Mouse (Mus musculus): Measurements from ENCODE around the gene Usp39. TPM values are rescaled to one million over a fixed set of nuclear protein-coding genes. Genes with fewer than 3 reads are reported as not detected.

Gene Usp39
- polyA plus RNA-seq, 2 experiments = 39.1 to 52.2 TPM

DNA sequence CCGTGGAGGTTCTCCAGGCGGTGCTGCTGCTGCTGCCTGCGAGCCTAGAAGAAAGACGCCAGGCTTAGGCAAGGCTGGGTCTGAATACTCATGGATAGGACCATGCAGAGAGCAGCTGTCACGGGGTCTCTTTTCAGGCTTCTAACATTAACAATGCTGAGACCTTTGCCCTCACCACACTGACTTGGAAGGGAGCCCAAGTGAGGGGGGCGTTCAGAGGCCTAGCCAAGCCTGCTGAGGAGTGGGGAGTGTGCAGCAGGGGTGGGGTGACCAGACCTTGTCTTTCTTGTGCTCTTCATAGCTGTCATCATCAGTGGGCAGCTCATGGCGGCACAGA is 15.6 kb upstream of the Usp39 start:
- H3K27ac ChIP-seq (replicated peaks; ENCODE audit: low read depth, low read length) = no peak overlapping the region
- peaks cover 22% of the 10 kb centered on the region for H3K36me3 ChIP-seq (ENCODE audit: control insufficient read depth, insufficient read depth, low read length)
- DNase-seq (ENCODE audit: low spot score) = no peak
- H3K4me2 ChIP-seq (replicated peaks; ENCODE audit: low read depth, low read length, severe bottlenecking) = no peak overlapping the region
- ATAC-seq (ENCODE audit: low FRiP score, low read depth) = no peak
- H3K4me1 ChIP-seq (ENCODE audit: control insufficient read depth, insufficient read depth, low read length) = peaks cover 11% of the 10 kb centered on the region
- no peak overlapping the region for H3K9ac ChIP-seq (ENCODE audit: low read depth, low read length, severe bottlenecking)
- 84% methylated on average over 7 of the region's 7 CpGs for WGBS
- H3K9me3 ChIP-seq (ENCODE audit: control insufficient read depth, low read length) = no peaks in the 10 kb centered on the region
- no peak for TF ChIP-seq POLR2A (IDR thresholded peaks at IDR 0.05; ENCODE audit: borderline replicate concordance, extremely low read depth, insufficient read depth, insufficient read length)
- H3K4me3 ChIP-seq (replicated peaks; ENCODE audit: low read length) = no peak overlapping the region
- no peaks in the 10 kb centered on the region for H3K27me3 ChIP-seq (ENCODE audit: control insufficient read depth, insufficient read depth, low read length)

DNA sequence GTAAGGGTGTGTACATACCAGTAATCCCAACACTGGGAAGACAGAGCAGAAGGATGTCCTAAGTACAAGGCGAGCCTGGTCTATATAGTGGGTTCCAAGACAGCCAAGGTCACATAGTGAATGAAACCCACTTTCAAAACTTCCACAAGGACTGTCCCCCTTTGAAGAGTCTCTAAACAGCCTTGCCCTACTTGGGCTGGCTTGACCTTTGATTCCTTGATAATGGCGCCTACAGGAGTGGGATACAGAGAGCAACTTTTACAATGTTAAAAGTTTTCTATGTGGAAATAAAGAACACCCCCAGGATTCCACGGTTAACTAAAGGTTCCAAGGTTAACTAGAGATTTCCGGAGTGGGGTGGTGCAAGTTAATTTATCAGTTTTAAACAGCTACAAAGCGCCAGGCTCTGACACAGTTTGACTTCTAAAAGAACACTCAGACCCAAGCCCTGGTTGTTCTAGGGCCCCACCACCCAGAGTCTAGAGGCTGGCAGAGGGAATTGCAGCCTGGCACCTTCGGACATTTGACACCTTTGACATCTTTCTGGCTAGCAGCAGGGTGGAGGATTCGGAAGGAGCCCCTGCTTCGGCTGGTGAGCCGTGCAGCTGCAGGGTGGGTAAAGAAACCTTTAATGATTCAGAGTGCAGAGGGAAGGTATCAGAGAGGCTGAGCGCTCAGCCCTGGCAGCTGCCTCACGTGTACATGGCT is 15.1 kb upstream of the Usp39 start:
- H3K27me3 ChIP-seq (ENCODE audit: control insufficient read depth, insufficient read depth, low read length) = no peaks in the 10 kb centered on the region
- TF ChIP-seq POLR2A (IDR thresholded peaks at IDR 0.05; ENCODE audit: borderline replicate concordance, extremely low read depth, insufficient read depth, insufficient read length) = no peak
- 83% methylated on average over 11 of the region's 11 CpGs for WGBS
- DNase-seq (ENCODE audit: low spot score) (no peak), ATAC-seq (ENCODE audit: low FRiP score, low read depth) (no peak)
- no peak overlapping the region for H3K4me3 ChIP-seq (replicated peaks; ENCODE audit: low read length)
- no peaks in the 10 kb centered on the region for H3K9me3 ChIP-seq (ENCODE audit: control insufficient read depth, low read length)
- peaks cover 22% of the 10 kb centered on the region for H3K36me3 ChIP-seq (ENCODE audit: control insufficient read depth, insufficient read depth, low read length)
- peaks cover 13% of the 10 kb centered on the region for H3K4me1 ChIP-seq (ENCODE audit: control insufficient read depth, insufficient read depth, low read length)
- no peak overlapping the region for H3K9ac ChIP-seq (ENCODE audit: low read depth, low read length, severe bottlenecking)
- no peak overlapping the region for H3K4me2 ChIP-seq (replicated peaks; ENCODE audit: low read depth, low read length, severe bottlenecking)
- H3K27ac ChIP-seq (replicated peaks; ENCODE audit: low read depth, low read length) = no peak overlapping the region

DNA sequence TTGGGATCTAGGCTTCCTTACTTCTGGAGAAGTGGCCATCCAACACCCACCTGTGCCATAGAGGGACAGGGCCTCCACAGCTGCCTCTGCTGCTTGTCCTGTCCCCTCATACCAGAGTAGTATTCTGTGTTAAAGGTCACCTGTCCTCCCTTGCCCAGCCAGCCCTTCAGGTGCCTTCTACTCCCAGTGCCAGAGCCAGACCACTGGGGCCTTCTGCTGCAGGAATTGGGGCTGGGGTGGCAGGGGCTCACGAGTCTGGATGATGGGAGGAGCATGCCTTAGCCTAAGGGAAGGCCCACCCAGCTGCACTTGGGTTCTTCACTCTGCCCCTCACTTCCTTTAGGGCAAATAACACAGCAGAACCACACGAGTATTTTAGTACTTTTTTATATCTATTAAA is 14.4 kb upstream of the Usp39 start:
- Histone ChIP-seq H3K9ac (ENCODE audit: low read depth, low read length, severe bottlenecking) (no peak overlapping the region), H3K4me2 (replicated peaks; ENCODE audit: low read depth, low read length, severe bottlenecking) (no peak overlapping the region), H3K4me1 (ENCODE audit: control insufficient read depth, insufficient read depth, low read length) (peaks cover 18% of the 10 kb centered on the region), H3K27me3 (ENCODE audit: control insufficient read depth, insufficient read depth, low read length) (no peaks in the 10 kb centered on the region), H3K4me3 (replicated peaks; ENCODE audit: low read length) (no peak overlapping the region), H3K36me3 (ENCODE audit: control insufficient read depth, insufficient read depth, low read length) (peaks cover 22% of the 10 kb centered on the region), H3K27ac (replicated peaks; ENCODE audit: low read depth, low read length) (no peak overlapping the region), H3K9me3 (ENCODE audit: control insufficient read depth, low read length) (no peaks in the 10 kb centered on the region)
- no peak for ATAC-seq (ENCODE audit: low FRiP score, low read depth)
- DNase-seq (ENCODE audit: low spot score) = no peak
- 62% methylated on average over 2 of the region's 2 CpGs for WGBS
- no peak for TF ChIP-seq POLR2A (IDR thresholded peaks at IDR 0.05; ENCODE audit: borderline replicate concordance, extremely low read depth, insufficient read depth, insufficient read length)

DNA sequence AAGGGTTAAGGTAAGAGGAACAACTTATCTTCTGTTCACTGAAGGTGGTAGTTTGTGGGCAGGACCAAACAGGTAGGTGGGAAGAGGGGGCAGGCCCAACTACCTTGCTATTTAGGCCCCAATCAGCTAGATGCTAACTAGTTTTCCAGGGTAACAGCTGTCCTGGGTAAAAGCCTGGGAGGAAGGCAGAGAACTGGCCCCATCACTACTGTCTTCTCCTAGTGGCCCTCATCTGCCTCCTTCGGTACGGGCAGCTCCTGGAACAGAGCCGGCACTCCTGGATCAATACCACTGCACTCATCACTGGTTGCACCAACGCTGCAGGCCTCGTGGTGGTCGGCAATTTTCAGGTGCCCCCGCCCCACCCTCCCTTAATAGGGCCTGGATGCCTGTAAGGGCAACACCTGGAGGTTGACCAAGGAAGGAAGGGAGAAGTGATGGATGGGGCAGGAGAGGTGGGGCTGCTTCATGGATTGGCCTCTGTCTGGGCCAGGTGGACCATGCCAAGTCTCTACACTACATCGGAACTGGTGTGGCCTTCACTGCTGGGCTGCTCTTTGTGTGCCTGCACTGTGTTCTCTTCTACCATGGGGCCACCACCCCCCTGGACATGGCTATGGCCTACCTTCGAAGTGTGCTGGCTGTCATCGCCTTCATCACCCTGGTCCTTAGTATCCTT is 13.2 kb upstream of the Usp39 start:
- H3K9me3 ChIP-seq (ENCODE audit: control insufficient read depth, low read length) = no peaks in the 10 kb centered on the region
- H3K4me2 ChIP-seq (replicated peaks; ENCODE audit: low read depth, low read length, severe bottlenecking) = no peak overlapping the region
- H3K4me1 ChIP-seq (ENCODE audit: control insufficient read depth, insufficient read depth, low read length) = peaks cover 21% of the 10 kb centered on the region
- ATAC-seq (ENCODE audit: low FRiP score, low read depth) = no peak
- 80% methylated on average over 10 of the region's 10 CpGs for WGBS
- H3K27me3 ChIP-seq (ENCODE audit: control insufficient read depth, insufficient read depth, low read length) = no peaks in the 10 kb centered on the region
- no peak for TF ChIP-seq POLR2A (IDR thresholded peaks at IDR 0.05; ENCODE audit: borderline replicate concordance, extremely low read depth, insufficient read depth, insufficient read length)
- no peak overlapping the region for H3K27ac ChIP-seq (replicated peaks; ENCODE audit: low read depth, low read length)
- no peak overlapping the region for H3K9ac ChIP-seq (ENCODE audit: low read depth, low read length, severe bottlenecking)
- no peak for DNase-seq (ENCODE audit: low spot score)
- peaks cover 22% of the 10 kb centered on the region for H3K36me3 ChIP-seq (ENCODE audit: control insufficient read depth, insufficient read depth, low read length)
- H3K4me3 ChIP-seq (replicated peaks; ENCODE audit: low read length) = no peak overlapping the region

DNA sequence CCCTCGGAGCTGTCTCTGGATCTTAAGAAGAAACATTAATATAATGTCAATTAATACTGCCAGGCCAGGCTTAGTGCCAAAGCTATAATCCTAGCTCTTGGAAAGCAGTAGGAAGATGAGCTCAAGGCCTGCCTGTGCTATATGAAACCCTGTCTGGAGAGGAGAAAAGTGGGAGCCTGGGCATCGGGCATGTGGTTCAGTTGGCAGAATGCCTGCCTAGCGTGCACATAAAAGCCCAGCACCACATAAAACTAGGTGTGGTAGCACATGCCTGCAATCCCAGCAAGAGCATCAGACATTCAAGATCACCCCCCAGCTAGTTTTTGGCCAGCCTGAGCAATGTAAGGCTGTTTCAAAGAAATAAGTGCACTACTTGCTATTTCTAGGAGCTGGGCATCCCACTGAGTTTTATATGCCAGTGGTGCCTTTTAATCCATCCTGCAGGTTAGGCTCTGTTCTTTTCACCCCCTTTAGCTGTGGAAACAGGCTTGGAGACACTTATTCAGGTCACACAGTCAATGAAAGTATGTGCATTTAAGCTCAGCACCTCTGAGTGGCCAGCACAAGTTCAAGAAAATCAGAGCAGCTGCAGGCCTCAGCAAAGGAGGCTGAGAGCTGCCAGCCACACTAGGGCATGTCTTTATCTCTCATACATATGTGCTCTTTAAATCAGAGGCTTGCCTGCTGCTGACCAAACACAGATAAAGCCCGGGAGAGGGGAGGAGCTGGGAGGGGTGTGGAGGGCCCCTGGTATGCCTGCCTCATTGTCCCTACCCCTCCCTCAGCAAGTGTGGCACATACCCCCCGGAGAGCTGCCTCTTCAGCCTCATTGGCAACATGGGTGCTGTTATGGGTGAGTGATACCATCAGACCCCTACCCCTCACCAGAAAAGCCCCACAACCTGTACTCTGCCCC is 12.4 kb upstream of the Usp39 start:
- no peak overlapping the region for H3K4me3 ChIP-seq (replicated peaks; ENCODE audit: low read length)
- H3K27ac ChIP-seq (replicated peaks; ENCODE audit: low read depth, low read length) = no peak overlapping the region
- TF ChIP-seq POLR2A (IDR thresholded peaks at IDR 0.05; ENCODE audit: borderline replicate concordance, extremely low read depth, insufficient read depth, insufficient read length) = no peak
- H3K9ac ChIP-seq (ENCODE audit: low read depth, low read length, severe bottlenecking) = no peak overlapping the region
- H3K36me3 ChIP-seq (ENCODE audit: control insufficient read depth, insufficient read depth, low read length) = peaks cover 22% of the 10 kb centered on the region
- DNase-seq (ENCODE audit: low spot score) = no peak
- 52% methylated on average over 5 of the region's 5 CpGs for WGBS
- H3K4me1 ChIP-seq (ENCODE audit: control insufficient read depth, insufficient read depth, low read length) = peaks cover 29% of the 10 kb centered on the region
- H3K4me2 ChIP-seq (replicated peaks; ENCODE audit: low read depth, low read length, severe bottlenecking) = no peak overlapping the region
- ATAC-seq (ENCODE audit: low FRiP score, low read depth) = no peak
- H3K27me3 ChIP-seq (ENCODE audit: control insufficient read depth, insufficient read depth, low read length) = no peaks in the 10 kb centered on the region
- no peaks in the 10 kb centered on the region for H3K9me3 ChIP-seq (ENCODE audit: control insufficient read depth, low read length)
